ENCODE assay signal across 10 mouse cellular contexts in genomic region chr17:80063386-80063785, GRCm38 (mm10). TPM values are rescaled to one million over a fixed set of nuclear protein-coding genes. Genes with fewer than 3 reads are reported as not detected.
DNase-seq lines count a peak whose midpoint lies in the region; ATAC-seq and TF ChIP-seq lines count a peak whose summit lies in the region.
"Had no signal": no experiment of that assay in that cellular context is flagged by ENCODE, and none has a peak within 500 bp of the region (broad histone marks: within the 10 kb centered on the region; RNA-seq: fewer than 3 reads in every experiment).

No protein-coding gene starts in this region.

- TF ChIP-seq POLR2A in lung, adult 2 months (IDR thresholded peaks at IDR 0.05; ENCODE audit: borderline replicate concordance, extremely low read depth, low read depth, low read length): no peak

- H3K36me3 ChIP-seq in heart, embryonic 10.5 days: no peaks in the 10 kb centered on the region
- H3K36me3 ChIP-seq in lung, postnatal 0 days (ENCODE audit: insufficient read depth, low read length): no peaks in the 10 kb centered on the region
- no peaks in the 10 kb centered on the region for H3K36me3 ChIP-seq in intestine, embryonic 15.5 days
- H3K36me3 ChIP-seq in midbrain, postnatal 0 days (ENCODE audit: insufficient read depth, low read length): no peaks in the 10 kb centered on the region

- WGBS in heart, embryonic 10.5 days: 63% methylated on average over 10 of the region's 10 CpGs
- WGBS in lung, postnatal 0 days: 62% methylated on average over 10 of the region's 10 CpGs
- 87% methylated on average over 10 of the region's 10 CpGs for WGBS in lung, adult 2 months
- WGBS in intestine, embryonic 15.5 days: 82% methylated on average over 10 of the region's 10 CpGs
- WGBS in midbrain, postnatal 0 days: 87% methylated on average over 10 of the region's 10 CpGs

- no peaks in the 10 kb centered on the region for H3K27me3 ChIP-seq in heart, embryonic 10.5 days (ENCODE audit: insufficient read depth, poor library complexity, severe bottlenecking)
- no peaks in the 10 kb centered on the region for H3K27me3 ChIP-seq in lung, postnatal 0 days (replicated peaks; ENCODE audit: insufficient read depth, low read length)
- no peaks in the 10 kb centered on the region for H3K27me3 ChIP-seq in intestine, embryonic 15.5 days (replicated peaks)
- no peaks in the 10 kb centered on the region for H3K27me3 ChIP-seq in midbrain, postnatal 0 days (ENCODE audit: insufficient read depth, low read length)

- no peaks in the 10 kb centered on the region for H3K9me3 ChIP-seq in heart, embryonic 10.5 days
- no peaks in the 10 kb centered on the region for H3K9me3 ChIP-seq in lung, postnatal 0 days (ENCODE audit: low read length)
- H3K9me3 ChIP-seq in intestine, embryonic 15.5 days: no peaks in the 10 kb centered on the region
- no peaks in the 10 kb centered on the region for H3K9me3 ChIP-seq in midbrain, postnatal 0 days (ENCODE audit: low read length)

- TF ChIP-seq EP300 in lung, postnatal 0 days (IDR thresholded peaks at IDR 0.05): no peak

- TF ChIP-seq CTCF in lung, postnatal 0 days (IDR thresholded peaks at IDR 0.05): no peak
- no peak for TF ChIP-seq CTCF in lung, adult 2 months (IDR thresholded peaks at IDR 0.05; ENCODE audit: insufficient read depth, low read length)
- TF ChIP-seq CTCF in midbrain, postnatal 0 days (IDR thresholded peaks at IDR 0.05): no peak

- peak overlapping the region; percentile 85; the same call in 1 of the 2 replicates for H3K4me3 ChIP-seq in heart, embryonic 10.5 days
- no peak overlapping the region for H3K4me3 ChIP-seq in lung, postnatal 0 days (ENCODE audit: low read depth, low read length)
- no peak overlapping the region for H3K4me3 ChIP-seq in lung, adult 2 months (replicated peaks; ENCODE audit: extremely low read depth, low read depth, low read length)
- H3K4me3 ChIP-seq in intestine, embryonic 15.5 days (replicated peaks): no peak overlapping the region
- H3K4me3 ChIP-seq in midbrain, postnatal 0 days (ENCODE audit: low read depth, low read length): no peak overlapping the region

- H3K4me1 ChIP-seq in heart, embryonic 10.5 days: peaks cover 15% of the 10 kb centered on the region
- H3K4me1 ChIP-seq in lung, postnatal 0 days (ENCODE audit: insufficient read depth, low read depth, low read length): no peaks in the 10 kb centered on the region
- no peaks in the 10 kb centered on the region for H3K4me1 ChIP-seq in lung, adult 2 months (ENCODE audit: control insufficient read depth, insufficient read depth, low read length)
- peaks cover 2% of the 10 kb centered on the region; the same call in 1 of the 2 replicates for H3K4me1 ChIP-seq in intestine, embryonic 15.5 days (replicated peaks)
- 0 out of 2 replicates have a peak, but pooled peaks cover 3% of the 10 kb centered on the region for H3K4me1 ChIP-seq in midbrain, postnatal 0 days (ENCODE audit: insufficient read depth, low read length)

- no peak overlapping the region for H3K9ac ChIP-seq in lung, postnatal 0 days (replicated peaks; ENCODE audit: low read depth)
- no peak overlapping the region for H3K9ac ChIP-seq in intestine, embryonic 15.5 days
- H3K9ac ChIP-seq in midbrain, postnatal 0 days (replicated peaks; ENCODE audit: low read length, poor library complexity, severe bottlenecking): no peak overlapping the region

- DNase-seq in heart, embryonic 10.5 days (ENCODE audit: low spot score): no peak
- no peak for DNase-seq in heart, postnatal 4 days
- no peak for DNase-seq in lung, postnatal 0 days (ENCODE audit: low spot score)
- DNase-seq in lung, adult 2 months: no peak
- DNase-seq in midbrain, postnatal 0 days (ENCODE audit: low spot score): no peak
- no peak for DNase-seq in cerebellum, adult 9-11 months
- no peak for DNase-seq in urinary bladder, adult 18-20 months (ENCODE audit: low spot score in 2 of 2)
- DNase-seq: kidney, adult 18-20 months; right cerebral cortex, postnatal 25 days had no signal

- peak overlapping the region; percentile 67; the same call in 1 of the 2 replicates for H3K4me2 ChIP-seq in lung, postnatal 0 days (replicated peaks; ENCODE audit: low read depth, low read length)
- 0 out of 2 replicates have a peak overlapping the region, but pooled peaks have one; percentile 67 for H3K4me2 ChIP-seq in intestine, embryonic 15.5 days (replicated peaks)
- peak overlapping the region; percentile 79; the same call in 1 of the 2 replicates for H3K4me2 ChIP-seq in midbrain, postnatal 0 days (ENCODE audit: low read depth, low read length, poor library complexity, severe bottlenecking)

- no peak overlapping the region for H3K27ac ChIP-seq in heart, embryonic 10.5 days
- no peak overlapping the region for H3K27ac ChIP-seq in lung, postnatal 0 days (ENCODE audit: low read length)
- no peak overlapping the region for H3K27ac ChIP-seq in intestine, embryonic 15.5 days
- no peak overlapping the region for H3K27ac ChIP-seq in midbrain, postnatal 0 days (ENCODE audit: low read depth, low read length)

- ATAC-seq in lung, postnatal 0 days: no peak
- ATAC-seq in intestine, embryonic 15.5 days: no peak
- ATAC-seq in midbrain, postnatal 0 days (ENCODE audit: low FRiP score): no peak

RNA-seq across cellular contexts. Expression of gene Hnrnpll, which starts 1.3 kb away (rescaled TPM):
- polyA plus RNA-seq in heart, embryonic 10.5 days (2016; fragmentation: Nextera tagmentation; extraction: Ambion mirVana): 52.2 and 76.3 TPM in 2 replicates
- 10 to 100 TPM; 51.1 to 57.8 TPM for total RNA-seq in heart, postnatal 4 days (2021)
- 30.2 and 31.2 TPM in 2 replicates for polyA plus RNA-seq in lung, postnatal 0 days (2015; fragmentation: Nextera tagmentation; extraction: Ambion mirVana)
- 18.2 and 18.5 TPM in 2 replicates for polyA plus RNA-seq in lung, adult 2 months (2012; rRNA removed)
- 50.0 and 56.5 TPM in 2 replicates for polyA plus RNA-seq in intestine, embryonic 15.5 days (2015; fragmentation: Nextera tagmentation; extraction: Ambion mirVana)
- 56.1 and 64.5 TPM in 2 replicates for total RNA-seq in midbrain, postnatal 0 days (2014; rRNA removed)
- polyA plus RNA-seq in midbrain, postnatal 0 days (2015; fragmentation: Nextera tagmentation; extraction: Ambion mirVana): 36.3 and 38.5 TPM in 2 replicates
